Mouse (Mus musculus) heart, adult 9 months (tissue): Measurements from ENCODE around the gene Cdrt4.

Experiments used
- DNase-seq, 2 experiments: peaks; one replicate each; pipeline ENCODE4 v3.0.0; 2022; ENCODE audit warnings: low spot score in 2 of 2

The Cdrt4 gene

GRCm38 (mm10) chr11:62995755-62996521 lies 44.9 kb downstream of the Cdrt4 start:
- DNase-seq = no peak

- no peak for DNase-seq
Measured at GRCm38 (mm10) chr11:62996522-62996898, 45.5 kb downstream of the Cdrt4 start.

GRCm38 (mm10) chr11:62997039-62997717 lies 46.2 kb downstream of the Cdrt4 start:
- no peak for DNase-seq

- peak; percentile 80 for DNase-seq
Measured at GRCm38 (mm10) chr11:62997718-62998281, 46.8 kb downstream of the Cdrt4 start.

- DNase-seq = no peak
Measured at GRCm38 (mm10) chr11:63000126-63000525, 49.1 kb downstream of the Cdrt4 start.

GRCm38 (mm10) chr11:63004617-63005016 lies 53.6 kb downstream of the Cdrt4 start:
- no peak for DNase-seq

GRCm38 (mm10) chr11:63007376-63007775 lies 56.4 kb downstream of the Cdrt4 start:
- no peak for DNase-seq

- DNase-seq = no peak
Measured at GRCm38 (mm10) chr11:63008004-63008403, 57.0 kb downstream of the Cdrt4 start.

GRCm38 (mm10) chr11:63009761-63010160 lies 58.8 kb downstream of the Cdrt4 start:
- no peak for DNase-seq

- DNase-seq = no peak
Measured at GRCm38 (mm10) chr11:63017327-63018082, 66.5 kb downstream of the Cdrt4 start.

GRCm38 (mm10) chr11:63018083-63018622 lies 67.2 kb downstream of the Cdrt4 start:
- DNase-seq = no peak

GRCm38 (mm10) chr11:63020633-63021032 lies 69.6 kb downstream of the Cdrt4 start:
- peak; percentile 55 to 71 for DNase-seq

GRCm38 (mm10) chr11:63021141-63021806 lies 70.3 kb downstream of the Cdrt4 start:
- no peak for DNase-seq

GRCm38 (mm10) chr11:63023461-63023860 lies 72.5 kb downstream of the Cdrt4 start:
- peak; percentile 41 to 72 for DNase-seq

- DNase-seq = no peak
Measured at GRCm38 (mm10) chr11:63024136-63024535, 73.1 kb downstream of the Cdrt4 start.

- DNase-seq = peak; percentile 61 to 72
Measured at GRCm38 (mm10) chr11:63025476-63025875, 74.5 kb downstream of the Cdrt4 start.

GRCm38 (mm10) chr11:63026651-63027141 lies 75.7 kb downstream of the Cdrt4 start:
- peak; percentile 75 to 84 for DNase-seq

GRCm38 (mm10) chr11:63028131-63028530 lies 77.1 kb downstream of the Cdrt4 start:
- no peak for DNase-seq

- no peak for DNase-seq
Measured at GRCm38 (mm10) chr11:63029148-63029714, 78.2 kb downstream of the Cdrt4 start.

GRCm38 (mm10) chr11:63029721-63030120 lies 78.7 kb downstream of the Cdrt4 start:
- peak; percentile 42 to 46 for DNase-seq
